Mouse (Mus musculus): ENCODE results near the gene Fuz.
"Not testable (repeated sequence)": the region's sequence is repeated elsewhere in the genome, so short reads cannot be mapped to it uniquely, and the experiment has no call there.

Gene Fuz

GRCm38 (mm10) chr7:44860576-44861428 is 35.1 kb upstream of the Fuz start:
- DNase-seq (ENCODE audit: low read depth, low spot score): no peak

GRCm38 (mm10) chr7:44861429-44861816 is 34.5 kb upstream of the Fuz start:
- no peak for DNase-seq (ENCODE audit: low read depth, low spot score)

GRCm38 (mm10) chr7:44862434-44862833 is 33.4 kb upstream of the Fuz start:
- DNase-seq (ENCODE audit: low read depth, low spot score): no peak

GRCm38 (mm10) chr7:44863210-44863609 is 32.7 kb upstream of the Fuz start:
- DNase-seq (ENCODE audit: low read depth, low spot score): no peak

- DNase-seq (ENCODE audit: low read depth, low spot score): no peak
Observed at GRCm38 (mm10) chr7:44863982-44864494, 31.8 kb upstream of the Fuz start.

GRCm38 (mm10) chr7:44864595-44865542 is 31.0 kb upstream of the Fuz start:
- no peak for DNase-seq (ENCODE audit: low read depth, low spot score)

GRCm38 (mm10) chr7:44866276-44867009 is 29.4 kb upstream of the Fuz start:
- DNase-seq (ENCODE audit: low read depth, low spot score): no peak

- no peak for DNase-seq (ENCODE audit: low read depth, low spot score)
Observed at GRCm38 (mm10) chr7:44867010-44867702, 28.7 kb upstream of the Fuz start.

- DNase-seq (ENCODE audit: low read depth, low spot score): no peak
Observed at GRCm38 (mm10) chr7:44867802-44868201, 28.1 kb upstream of the Fuz start.

GRCm38 (mm10) chr7:44868465-44868864 is 27.4 kb upstream of the Fuz start:
- DNase-seq (ENCODE audit: low read depth, low spot score): no peak

GRCm38 (mm10) chr7:44868919-44869696 is 26.8 kb upstream of the Fuz start:
- DNase-seq (ENCODE audit: low read depth, low spot score): no peak

- peak; percentile 91 for DNase-seq (ENCODE audit: low read depth, low spot score)
Observed at GRCm38 (mm10) chr7:44869697-44870528, 26.0 kb upstream of the Fuz start, which contains the start of gene Ptov1. Gene Ptov1, minus strand, starts transcription at chr7:44869788.

- DNase-seq (ENCODE audit: low read depth, low spot score): no peak
Observed at GRCm38 (mm10) chr7:44870614-44871013, 25.3 kb upstream of the Fuz start.

GRCm38 (mm10) chr7:44871181-44871580 is 24.7 kb upstream of the Fuz start:
- no peak for DNase-seq (ENCODE audit: low read depth, low spot score)

GRCm38 (mm10) chr7:44871774-44872173 is 24.1 kb upstream of the Fuz start:
- DNase-seq (ENCODE audit: low read depth, low spot score): not testable (repeated sequence)

- no peak for DNase-seq (ENCODE audit: low read depth, low spot score)
Observed at GRCm38 (mm10) chr7:44877833-44878232, 18.0 kb upstream of the Fuz start.

- no peak for DNase-seq (ENCODE audit: low read depth, low spot score)
Observed at GRCm38 (mm10) chr7:44883036-44883435, 12.8 kb upstream of the Fuz start.

GRCm38 (mm10) chr7:44884637-44885036 is 11.2 kb upstream of the Fuz start:
- no peak for DNase-seq (ENCODE audit: low read depth, low spot score)

GRCm38 (mm10) chr7:44886964-44887363 is 8.9 kb upstream of the Fuz start:
- DNase-seq (ENCODE audit: low read depth, low spot score): no peak

All from WW6 (cell line).